Comparison of ENCODE assay signal across 28 mouse cellular contexts in the genomic region with DNA sequence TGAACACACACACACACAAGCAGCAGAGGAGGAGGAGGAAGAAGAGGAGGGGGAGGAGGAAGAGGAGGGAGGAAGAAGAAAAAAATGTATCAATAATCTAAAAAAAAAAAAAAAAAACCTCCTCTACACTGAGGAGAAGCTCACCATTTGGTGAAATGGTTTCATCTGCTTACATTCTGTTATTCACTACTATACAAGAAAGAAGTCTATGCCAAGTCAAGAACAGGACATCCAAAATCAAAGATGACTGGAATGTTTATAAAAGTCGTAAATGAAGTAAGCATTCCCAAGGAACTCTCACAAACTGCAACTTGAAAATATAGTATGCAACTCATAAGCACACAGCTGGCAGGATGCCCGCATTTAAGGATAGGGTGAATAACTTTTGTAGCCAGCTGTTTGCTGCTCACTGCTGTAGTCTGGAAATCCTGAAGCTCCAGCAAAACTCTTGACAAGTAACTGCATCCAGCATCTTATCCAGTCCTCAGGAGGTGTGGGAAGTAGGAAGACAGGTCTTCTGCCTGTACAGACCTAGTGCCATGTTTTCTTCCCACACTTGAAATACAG. TPM values are rescaled to one million over a fixed set of nuclear protein-coding genes. Genes with fewer than 3 reads are reported as not detected.
DNase-seq lines count a peak whose midpoint lies in the region; ATAC-seq and TF ChIP-seq lines count a peak whose summit lies in the region.
"Had no signal": no experiment of that assay in that cellular context is flagged by ENCODE, and none has a peak within 500 bp of the region (broad histone marks: within the 10 kb centered on the region; RNA-seq: fewer than 3 reads in every experiment).

No protein-coding gene starts in this region.

- ATAC-seq in intestine, embryonic 16.5 days = peak; percentile 33; the same call in 1 of the 2 replicates
- no peak for ATAC-seq in intestine, postnatal 0 days
- peak; percentile 78; the same call in 1 of the 2 replicates for ATAC-seq in lung, embryonic 16.5 days (ENCODE audit: low read depth)
- ATAC-seq: forebrain, embryonic 14.5 days; hindbrain, embryonic 16.5 days had no signal

- H3K4me3 ChIP-seq in intestine, embryonic 16.5 days (ENCODE audit: low read length) = no peak overlapping the region
- H3K4me3 ChIP-seq in intestine, postnatal 0 days (ENCODE audit: low read depth, low read length) = no peak overlapping the region
- no peak overlapping the region for H3K4me3 ChIP-seq in lung, embryonic 16.5 days (ENCODE audit: low read length)
- H3K4me3 ChIP-seq: embryonic facial prominence, embryonic 15.5 days; limb, embryonic 13.5 days; liver, embryonic 13.5 days; stomach, embryonic 15.5 days had no signal

- peak overlapping the region; percentile 51; the same call in 1 of the 2 replicates for H3K27ac ChIP-seq in intestine, embryonic 16.5 days (ENCODE audit: low read length)
- no peak overlapping the region for H3K27ac ChIP-seq in intestine, postnatal 0 days (ENCODE audit: low read depth, low read length)
- H3K27ac ChIP-seq in lung, embryonic 16.5 days (ENCODE audit: low read length) = peak overlapping the region; percentile 49
- H3K27ac ChIP-seq: embryonic facial prominence, embryonic 15.5 days; limb, embryonic 13.5 days; liver, embryonic 13.5 days; stomach, embryonic 15.5 days had no signal

- no peaks in the 10 kb centered on the region for H3K9me3 ChIP-seq in intestine, embryonic 16.5 days (ENCODE audit: control insufficient read depth, low read length)
- no peaks in the 10 kb centered on the region for H3K9me3 ChIP-seq in intestine, postnatal 0 days (ENCODE audit: control insufficient read depth)
- no peaks in the 10 kb centered on the region for H3K9me3 ChIP-seq in lung, embryonic 16.5 days (ENCODE audit: control insufficient read depth, low read length)
- H3K9me3 ChIP-seq: embryonic facial prominence, embryonic 15.5 days; G1E; limb, embryonic 13.5 days; liver, embryonic 13.5 days; stomach, embryonic 15.5 days had no signal

- no peak for TF ChIP-seq CTCF in intestine, postnatal 0 days (IDR thresholded peaks at IDR 0.05; ENCODE audit: low read depth)

- H3K27me3 ChIP-seq in intestine, embryonic 16.5 days (replicated peaks; ENCODE audit: control insufficient read depth, insufficient read depth, low read length) = no peaks in the 10 kb centered on the region
- H3K27me3 ChIP-seq in intestine, postnatal 0 days (replicated peaks; ENCODE audit: control insufficient read depth, insufficient read depth, low read length) = no peaks in the 10 kb centered on the region
- no peaks in the 10 kb centered on the region for H3K27me3 ChIP-seq in lung, embryonic 16.5 days (ENCODE audit: control insufficient read depth, insufficient read depth, low read depth, low read length)
- H3K27me3 ChIP-seq: CH12.LX; embryonic facial prominence, embryonic 15.5 days; limb, embryonic 13.5 days; liver, embryonic 13.5 days; stomach, embryonic 15.5 days had no signal

- DNase-seq in lung, adult 18-20 months = no peak
- DNase-seq in adipocyte (ENCODE audit: low spot score) = peak; percentile 84
- DNase-seq in thymus, adult 18-20 months = no peak
- no peak for DNase-seq in heart, adult 8-10 months (ENCODE audit: low spot score)
- DNase-seq: adrenal gland, postnatal 14 days; B cell, adult 2 months; cerebellum, adult 8-10 months; cerebellum, postnatal 36 days; embryo, embryonic 11 days; gastrocnemius, postnatal 10 days; kidney, adult 18-20 months; kidney, postnatal 14 days; layer of hippocampus, postnatal 36 days; liver, embryonic 13.5 days; right cerebral cortex, adult 18-20 months; right cerebral cortex, postnatal 4 days had no signal

- no peaks in the 10 kb centered on the region for H3K36me3 ChIP-seq in intestine, embryonic 16.5 days (ENCODE audit: control insufficient read depth, insufficient read depth, low read length)
- peaks cover 30% of the 10 kb centered on the region for H3K36me3 ChIP-seq in intestine, postnatal 0 days (ENCODE audit: control insufficient read depth, insufficient read depth)
- H3K36me3 ChIP-seq in lung, embryonic 16.5 days (ENCODE audit: control insufficient read depth, insufficient read depth, low read length) = peaks cover 15% of the 10 kb centered on the region

- no peak overlapping the region for H3K9ac ChIP-seq in intestine, embryonic 16.5 days (ENCODE audit: low read depth, low read length)
- no peak overlapping the region for H3K9ac ChIP-seq in intestine, postnatal 0 days (ENCODE audit: low read depth, low read length)
- H3K9ac ChIP-seq in lung, embryonic 16.5 days (ENCODE audit: low read length) = no peak overlapping the region
- H3K9ac ChIP-seq: embryonic facial prominence, embryonic 15.5 days; limb, embryonic 13.5 days; liver, embryonic 13.5 days; stomach, embryonic 15.5 days had no signal

- H3K4me1 ChIP-seq in intestine, embryonic 16.5 days (ENCODE audit: control insufficient read depth, insufficient read depth, low read length) = peaks cover 2% of the 10 kb centered on the region; the same call in 1 of the 2 replicates
- no peaks in the 10 kb centered on the region for H3K4me1 ChIP-seq in intestine, postnatal 0 days (replicated peaks; ENCODE audit: control insufficient read depth, insufficient read depth, low read length)
- H3K4me1 ChIP-seq in lung, embryonic 16.5 days (replicated peaks; ENCODE audit: control insufficient read depth, insufficient read depth, low read length) = no peaks in the 10 kb centered on the region; the same call in 1 of the 2 replicates
- H3K4me1 ChIP-seq: embryonic facial prominence, embryonic 15.5 days; limb, embryonic 13.5 days; liver, embryonic 13.5 days; stomach, embryonic 15.5 days had no signal

- H3K4me2 ChIP-seq in intestine, embryonic 16.5 days (ENCODE audit: low read depth, low read length) = no peak overlapping the region
- H3K4me2 ChIP-seq in intestine, postnatal 0 days (replicated peaks; ENCODE audit: low read depth) = no peak overlapping the region
- H3K4me2 ChIP-seq in lung, embryonic 16.5 days (ENCODE audit: low read depth, low read length) = no peak overlapping the region
- H3K4me2 ChIP-seq: embryonic facial prominence, embryonic 15.5 days; heart, embryonic 11.5 days; limb, embryonic 13.5 days; liver, embryonic 13.5 days; midbrain, embryonic 11.5 days; stomach, embryonic 15.5 days had no signal

- 70% methylated on average over 2 of the region's 2 CpGs for WGBS in intestine, embryonic 16.5 days
- 76% methylated on average over 2 of the region's 2 CpGs for WGBS in intestine, postnatal 0 days
- WGBS in lung, embryonic 16.5 days = 51% methylated on average over 2 of the region's 2 CpGs

RNA-seq across cellular contexts. Expression of gene Ulk2, which starts 46.2 kb away (rescaled TPM):
- polyA plus RNA-seq in intestine, embryonic 16.5 days (2015; fragmentation: Nextera tagmentation; extraction: Ambion mirVana) = 5.7 and 6.8 TPM in 2 replicates
- polyA plus RNA-seq in intestine, postnatal 0 days (2015; fragmentation: Nextera tagmentation; extraction: Ambion mirVana) = 5.2 and 5.3 TPM in 2 replicates
- polyA plus RNA-seq in lung, embryonic 16.5 days (2015; fragmentation: Nextera tagmentation; extraction: Ambion mirVana) = 12.2 and 12.4 TPM in 2 replicates
- total RNA-seq in heart, adult 8-10 months (2022) = 10 to 100 TPM; 52.4 to 57.6 (median 54.6) TPM

RNA-seq across cellular contexts. Expression of gene Prpsap2, which starts 46.7 kb away (rescaled TPM):
- polyA plus RNA-seq in intestine, embryonic 16.5 days (2015; fragmentation: Nextera tagmentation; extraction: Ambion mirVana) = 25.0 and 26.3 TPM in 2 replicates
- 15.1 and 16.8 TPM in 2 replicates for polyA plus RNA-seq in intestine, postnatal 0 days (2015; fragmentation: Nextera tagmentation; extraction: Ambion mirVana)
- polyA plus RNA-seq in lung, embryonic 16.5 days (2015; fragmentation: Nextera tagmentation; extraction: Ambion mirVana) = 31.3 and 31.4 TPM in 2 replicates
- total RNA-seq in heart, adult 8-10 months (2022) = 10 to 100 TPM in 1 of 4 experiments, 1 to 10 TPM in 3; 6.2 to 10.0 (median 8.5) TPM
